Mouse (Mus musculus) small intestine, adult 2 months (tissue): ENCODE measurements around the gene Hoxa10.

ENCODE experiments used
- CTCF ChIP-seq: fragments of 200-500 bp; IDR thresholded peaks from 2 replicates; pipeline ENCODE4 v1.5.1; 2012; ENCODE audit warnings: low read depth, mild to moderate bottlenecking, control low read depth, inconsistent platforms, low read length, moderate library complexity, mixed read lengths; ENCODE audit not compliant: insufficient replicate concordance, insufficient read length; ENCODE audit errors: extremely low read depth
- POLR2A ChIP-seq: fragments of 200-500 bp; IDR thresholded peaks from 2 replicates; pipeline ENCODE4 v1.6.1; 2012; ENCODE audit warnings: low read depth, mild to moderate bottlenecking, control low read depth, inconsistent platforms, low read length, moderate library complexity

GRCm38 (mm10) chr6:52259811-52260261 is 19.2 kb upstream of the Hoxa10 start:
- TF ChIP-seq POLR2A (no peak), CTCF (no peak)
